Mouse (Mus musculus): ENCODE results near the gene Irgm2.

Irgm2 gene

DNA sequence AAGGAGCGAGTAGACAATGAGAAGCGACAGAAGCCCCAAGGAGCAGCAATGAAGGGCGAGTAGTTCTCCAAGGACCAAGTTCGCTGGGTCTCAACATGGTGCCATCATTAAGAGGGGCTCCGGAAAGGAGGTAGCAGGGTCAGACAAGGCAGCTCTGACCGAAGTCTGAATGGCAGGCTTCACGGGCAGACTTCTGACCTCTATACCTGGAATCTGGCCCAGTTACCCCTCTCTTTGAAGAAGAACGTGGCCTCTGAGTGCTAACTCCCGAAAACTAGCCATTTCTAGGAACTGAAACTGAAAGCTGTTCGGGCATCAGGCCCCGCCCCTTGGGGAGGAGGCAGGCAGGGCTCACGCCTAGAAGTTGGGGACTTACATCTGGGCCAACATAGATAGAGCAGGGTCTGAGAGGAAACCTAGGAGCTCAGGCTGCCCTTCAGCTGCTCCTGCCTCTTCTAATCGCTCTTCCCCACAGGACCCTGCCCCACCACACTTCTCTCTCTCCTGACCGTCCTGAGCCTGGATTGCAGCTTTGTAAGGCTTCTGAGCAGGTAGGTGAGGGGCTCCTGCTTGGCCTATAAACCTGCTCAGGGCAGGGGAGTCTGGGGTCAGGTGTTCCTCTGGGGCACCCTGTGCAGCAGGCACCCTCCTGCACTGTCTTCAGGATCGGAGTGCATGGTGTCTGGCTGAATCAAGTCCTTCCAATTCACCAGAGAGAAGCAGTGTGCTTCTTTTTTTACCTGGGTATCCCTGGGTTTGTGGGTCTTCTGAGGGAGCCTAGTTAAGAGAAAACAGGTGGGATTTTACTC, at the start of gene Irgm2, which contains the start of gene Igtp:
Gene Irgm2 (plus strand): TSS at position 390 of the 809 bp plus-strand sequence.
Gene Igtp (plus strand): TSS at position 328 of the 809 bp plus-strand sequence.
- DNase-seq (ENCODE audit: low read depth, low spot score) = peak; percentile 90

DNA sequence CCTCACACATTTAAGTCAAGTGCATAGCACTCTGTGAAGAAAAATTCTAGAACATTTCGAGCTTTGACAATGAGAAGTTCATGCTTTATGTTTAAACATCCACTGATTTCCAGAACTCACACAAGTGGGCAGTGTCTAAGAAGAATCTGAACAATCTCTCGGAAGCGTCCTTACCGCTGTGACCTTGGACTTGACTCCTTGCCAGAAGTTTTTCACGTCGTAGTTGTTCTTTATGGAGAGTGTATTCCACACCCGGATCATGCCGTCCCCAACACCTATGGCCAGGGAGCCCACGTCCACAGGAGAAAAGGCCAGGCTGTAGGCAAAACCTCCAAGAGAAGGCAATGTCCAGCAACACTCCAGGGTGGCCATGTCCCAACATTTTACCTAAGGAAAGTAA, 44.0 kb upstream of the Irgm2 start:
- DNase-seq (ENCODE audit: low read depth, low spot score) = no peak

GRCm38 (mm10) chr11:58156871-58157270, 42.5 kb upstream of the Irgm2 start:
- DNase-seq (ENCODE audit: low read depth, low spot score) = no peak

DNA sequence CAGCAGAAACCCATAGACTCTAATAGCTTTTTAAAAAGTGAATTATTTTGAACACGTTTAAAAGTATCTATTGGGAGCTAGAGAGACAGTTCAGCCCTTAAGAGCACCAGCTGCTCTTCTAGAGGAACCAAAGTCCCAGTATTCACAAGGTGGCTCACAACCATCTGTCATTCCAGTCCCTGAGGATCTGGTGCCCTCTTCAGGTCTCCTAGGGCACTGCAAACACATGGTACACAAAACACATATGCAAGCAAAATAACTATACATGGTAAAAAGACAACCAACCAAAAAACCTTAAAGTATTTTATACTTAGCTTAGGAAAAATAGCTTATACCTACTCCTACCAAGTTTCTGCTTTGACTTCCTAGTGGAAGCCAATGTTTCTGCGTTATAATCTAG, 34.3 kb upstream of the Irgm2 start:
- DNase-seq (ENCODE audit: low read depth, low spot score) = peak; percentile 49

DNA sequence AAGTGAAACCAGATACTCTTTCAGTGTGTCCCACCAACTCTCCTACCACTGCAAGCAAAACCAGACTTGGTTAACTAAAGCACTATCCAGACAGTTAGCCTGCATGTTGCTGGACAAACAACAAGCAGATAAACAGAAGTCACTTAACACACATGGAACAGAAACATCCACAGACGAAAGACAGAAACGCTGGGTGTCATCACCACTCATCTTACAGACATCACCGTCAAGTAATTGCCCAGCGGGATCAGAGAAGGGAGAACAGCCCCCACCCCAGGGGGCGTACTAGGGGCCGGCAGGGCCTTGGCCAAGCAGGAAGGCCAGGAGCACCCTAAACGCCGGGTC, 31.6 kb upstream of the Irgm2 start:
- no peak for DNase-seq (ENCODE audit: low read depth, low spot score)

DNA sequence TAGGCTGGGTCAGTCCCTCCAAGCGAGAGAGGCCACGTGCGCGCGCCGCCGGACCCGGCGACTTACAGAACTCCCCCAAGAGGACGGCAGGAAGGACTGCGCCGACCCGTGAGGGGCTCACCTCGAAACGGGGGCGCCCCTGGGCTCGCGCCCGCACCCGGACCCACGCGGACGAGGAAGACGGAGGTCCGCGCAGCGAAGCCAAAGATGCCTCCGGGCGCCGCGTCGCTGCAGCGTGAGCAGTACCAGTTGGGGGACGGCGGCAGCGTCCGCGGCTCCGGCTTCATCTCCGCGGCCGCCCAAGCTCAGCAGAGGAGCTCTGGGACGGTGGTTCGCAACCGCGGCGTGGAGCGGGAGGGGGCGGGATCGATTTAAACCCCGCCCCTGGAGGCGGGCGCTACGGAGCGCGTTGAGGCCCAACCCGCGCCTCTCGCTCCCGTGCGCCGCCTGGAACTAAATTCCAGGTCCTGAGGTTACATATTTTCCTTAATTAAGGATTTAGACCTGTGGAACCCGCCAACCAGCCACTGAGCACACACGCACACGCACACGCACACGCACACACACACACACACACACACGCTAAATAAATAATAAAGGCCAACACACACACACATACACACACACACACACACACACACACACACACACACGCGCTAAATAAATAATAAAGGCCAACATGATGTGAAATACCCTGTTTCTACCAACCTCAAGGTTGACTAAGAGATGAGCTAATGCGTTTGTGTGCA, 31.1 kb upstream of the Irgm2 start, which contains the start of gene Gemin5:
Gene Gemin5 (minus strand): TSS at position 373 of the 749 bp plus-strand sequence.
- DNase-seq (ENCODE audit: low read depth, low spot score) = peak; percentile 89

DNA sequence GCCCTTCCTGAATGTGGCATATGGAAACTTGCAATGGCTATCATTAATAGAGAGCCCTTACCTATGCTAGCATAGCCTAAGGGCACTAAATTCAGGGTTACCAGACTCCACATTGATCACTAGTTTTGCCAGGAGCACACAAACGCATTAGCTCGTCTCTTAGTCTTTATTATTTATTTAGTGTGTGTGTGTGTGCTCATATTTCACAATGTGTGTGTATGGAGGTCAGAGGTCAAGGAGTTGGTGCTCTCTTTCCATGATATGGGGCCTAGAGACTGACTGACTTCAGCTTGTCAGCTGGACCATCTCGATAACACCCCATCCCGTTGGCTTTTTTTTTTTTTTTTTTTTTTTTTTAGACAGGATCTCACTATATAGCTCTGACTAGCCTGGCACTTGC, 29.8 kb upstream of the Irgm2 start:
- DNase-seq (ENCODE audit: low read depth, low spot score) = no peak

GRCm38 (mm10) chr11:58171459-58172091, 27.8 kb upstream of the Irgm2 start, which contains the start of gene Mrpl22:
TSS of gene Mrpl22 (plus strand) at chr11:58171661.
- DNase-seq (ENCODE audit: low read depth, low spot score) = peak; percentile 96

- DNase-seq (ENCODE audit: low read depth, low spot score) = peak; percentile 95
Measured at GRCm38 (mm10) chr11:58179563-58179962, 19.9 kb upstream of the Irgm2 start.

GRCm38 (mm10) chr11:58179986-58180385, 19.4 kb upstream of the Irgm2 start:
- DNase-seq (ENCODE audit: low read depth, low spot score) = peak; percentile 48

DNA sequence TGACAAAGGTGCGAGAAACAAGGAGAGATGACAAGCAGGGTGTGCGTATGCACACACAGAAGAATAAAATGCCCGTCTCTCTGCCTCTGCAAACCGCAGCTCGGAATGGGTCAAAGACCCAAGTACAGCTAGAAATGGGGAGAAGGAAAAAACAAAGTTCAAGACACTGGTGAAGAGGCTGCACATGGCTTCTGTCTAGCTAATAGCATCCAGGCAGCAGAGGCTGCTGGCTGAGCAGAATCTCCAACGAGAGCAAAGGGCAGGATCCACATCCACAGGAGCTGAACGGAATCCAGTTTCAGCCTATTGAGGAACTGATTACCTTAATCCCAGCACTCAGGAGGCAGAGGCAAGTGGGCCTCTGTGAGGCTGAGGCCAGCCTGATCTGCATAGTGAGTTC, 18.7 kb upstream of the Irgm2 start:
- DNase-seq (ENCODE audit: low read depth, low spot score) = no peak

- peak; percentile 66 for DNase-seq (ENCODE audit: low read depth, low spot score)
Measured at GRCm38 (mm10) chr11:58183579-58183978, 15.8 kb upstream of the Irgm2 start.

GRCm38 (mm10) chr11:58189675-58190074, 9.7 kb upstream of the Irgm2 start:
- DNase-seq (ENCODE audit: low read depth, low spot score) = peak; percentile 65

DNA sequence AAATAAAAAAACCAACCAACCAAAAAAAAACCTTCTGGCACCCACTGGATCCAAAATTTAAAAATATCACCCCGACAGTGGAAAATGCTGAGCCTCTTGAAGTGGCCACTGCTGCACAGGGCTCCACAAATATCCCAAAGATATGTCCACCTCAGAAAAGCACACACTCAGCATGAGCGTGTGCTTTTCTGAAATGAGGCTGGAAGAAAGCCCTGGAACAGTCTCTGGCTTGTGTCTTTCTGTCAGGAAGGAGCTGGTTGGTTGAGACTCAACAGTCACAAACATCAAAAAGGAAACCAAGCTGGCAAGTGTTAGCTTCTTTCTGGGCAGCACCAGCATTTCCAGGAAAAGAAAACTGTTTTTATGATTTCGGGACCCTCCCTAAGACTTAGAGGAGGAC, 6.1 kb upstream of the Irgm2 start:
- DNase-seq (ENCODE audit: low read depth, low spot score) = peak; percentile 34

GRCm38 (mm10) chr11:58193860-58194520, 5.4 kb upstream of the Irgm2 start:
- no peak for DNase-seq (ENCODE audit: low read depth, low spot score)

DNA sequence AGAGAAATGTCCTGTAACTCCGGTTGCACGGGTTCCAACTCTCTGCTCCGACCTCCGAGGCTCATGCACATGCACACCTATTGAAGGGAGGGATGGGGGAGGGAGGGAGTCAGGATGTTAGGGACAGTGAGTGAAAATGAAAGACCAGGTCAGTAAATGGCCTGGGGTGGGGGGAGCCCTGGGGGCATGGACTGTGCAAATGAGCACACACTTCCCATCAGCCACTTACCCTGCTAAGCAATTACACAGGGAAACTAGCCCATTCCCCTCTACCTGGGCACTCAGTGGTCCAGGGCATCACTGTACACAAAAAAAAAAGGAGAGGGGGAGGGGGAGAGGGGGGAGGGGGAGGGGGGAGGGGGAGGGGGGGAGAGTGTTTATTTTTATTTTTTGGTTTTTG, 755 bp upstream of the Irgm2 start:
- no peak for DNase-seq (ENCODE audit: low read depth, low spot score)

GRCm38 (mm10) chr11:58200226-58200625, 808 bp downstream of the Irgm2 start:
- DNase-seq (ENCODE audit: low read depth, low spot score) = peak; percentile 37

- DNase-seq (ENCODE audit: low read depth, low spot score) = peak; percentile 56
Measured at GRCm38 (mm10) chr11:58201052-58201451, 1.6 kb downstream of the Irgm2 start.

DNA sequence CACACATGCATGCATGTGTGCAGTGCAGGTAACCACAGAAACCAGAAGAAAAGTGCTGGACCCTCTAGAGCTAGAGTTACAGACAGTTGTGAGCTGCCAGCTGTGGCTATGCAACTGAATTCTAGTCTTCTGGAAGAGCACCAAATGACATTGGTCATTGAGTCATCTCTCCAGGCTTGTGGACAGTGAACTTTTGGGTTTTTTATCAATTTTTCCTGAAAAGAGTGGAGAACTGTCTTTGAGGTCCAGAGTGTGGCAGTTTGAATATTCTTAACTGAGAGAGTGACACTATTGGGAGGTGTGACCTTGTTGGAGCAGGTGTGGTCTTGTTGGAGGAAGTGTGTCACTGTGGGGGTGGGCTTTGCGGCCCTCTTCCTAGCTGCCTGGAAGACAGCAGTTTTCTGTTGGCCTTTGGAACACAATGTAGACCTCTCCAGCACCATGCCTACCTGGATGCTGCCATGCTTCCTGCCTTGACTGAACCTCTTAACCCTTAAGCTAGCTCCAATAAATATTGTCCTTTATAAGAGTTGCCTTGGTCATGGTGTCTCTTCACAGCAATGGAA, 11.0 kb downstream of the Irgm2 start:
- peak; percentile 42 for DNase-seq (ENCODE audit: low read depth, low spot score)

DNA sequence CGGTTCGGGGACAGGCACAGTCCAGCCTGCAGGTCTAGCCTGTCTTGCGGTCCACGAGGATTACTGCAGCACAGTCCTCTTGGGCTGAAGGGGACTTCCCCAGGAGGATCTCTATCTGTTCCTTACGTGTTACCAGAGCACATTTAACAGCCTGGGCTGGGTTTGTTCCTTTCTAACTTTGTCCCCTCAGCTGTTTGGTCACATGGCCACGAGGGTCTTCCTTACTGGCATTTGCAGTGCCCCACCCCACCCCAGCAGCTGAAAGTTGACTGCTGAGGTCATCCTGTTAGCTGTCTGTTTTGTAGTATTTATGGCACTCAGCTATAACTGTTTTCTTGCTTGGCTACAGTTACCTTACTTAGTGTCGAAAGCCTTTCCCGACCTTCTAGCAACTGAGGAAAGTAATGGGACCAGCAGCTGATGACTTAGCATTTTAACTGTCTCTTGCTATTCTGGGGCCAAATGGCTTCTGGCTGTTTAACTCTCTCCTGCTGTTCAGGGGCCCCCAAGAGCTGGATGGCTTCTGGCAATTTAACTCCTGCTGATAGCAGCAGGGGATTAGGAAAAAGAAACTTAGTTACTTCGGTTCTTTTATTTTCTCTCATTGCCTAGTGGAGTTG, 11.8 kb downstream of the Irgm2 start:
- peak; percentile 74 for DNase-seq (ENCODE audit: low read depth, low spot score)

DNA sequence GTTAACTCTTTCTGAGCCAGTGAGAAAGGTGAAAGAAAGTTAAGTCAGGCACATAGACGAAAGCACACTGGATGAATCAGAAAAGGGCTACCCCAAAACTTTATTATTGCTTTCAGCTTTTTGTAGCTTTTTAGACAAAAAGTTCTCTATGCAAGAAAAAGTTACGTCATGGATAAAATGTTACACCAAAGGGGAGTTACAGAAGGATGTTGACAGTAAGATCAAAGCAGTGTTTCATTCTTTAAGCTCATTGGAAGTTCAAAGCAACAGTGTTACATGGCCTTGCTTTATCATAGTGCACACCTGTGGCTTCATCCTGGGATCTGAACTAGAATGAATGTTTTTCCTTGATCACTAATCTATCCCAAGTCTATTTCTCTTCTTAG, 12.3 kb downstream of the Irgm2 start:
- peak; percentile 74 for DNase-seq (ENCODE audit: low read depth, low spot score)
